Mouse (Mus musculus) gastrocnemius, postnatal 10 days (tissue): ENCODE measurements around the gene Slit2. TPM values are rescaled to one million over a fixed set of nuclear protein-coding genes. Genes with fewer than 3 reads are reported as not detected.

ENCODE experiments used
- DNase-seq: peaks from one replicate; pipeline ENCODE4 v3.0.0; 2021; ENCODE audit warnings: mixed read lengths
- long read RNA-seq, 2 experiments: library from polyadenylated mRNA; stranded (forward); transcript quantifications; one replicate each; pipeline ENCODE4 v2.0.0; 2021
- total RNA-seq, 2 experiments: library from RNA; stranded (reverse); gene quantifications; 2 replicates each; pipeline ENCODE4 v1.2.3; 2021

Slit2 gene
- total RNA-seq = 1 to 10 TPM; 4.4 to 7.4 TPM
- long read RNA-seq, experiment 1, full-length matches to known transcripts = 1 of 3 reads
- long read RNA-seq, experiment 1, partial matches to known transcripts = 0 of 3 reads
- long read RNA-seq, experiment 1, other reads (novel, unspliced or antisense) = 2 of 3 reads
- long read RNA-seq, experiment 2, full-length matches to known transcripts = 2 of 3 reads
- long read RNA-seq, experiment 2, partial matches to known transcripts = 0 of 3 reads
- long read RNA-seq, experiment 2, other reads (novel, unspliced or antisense) = 1 of 3 reads

DNA sequence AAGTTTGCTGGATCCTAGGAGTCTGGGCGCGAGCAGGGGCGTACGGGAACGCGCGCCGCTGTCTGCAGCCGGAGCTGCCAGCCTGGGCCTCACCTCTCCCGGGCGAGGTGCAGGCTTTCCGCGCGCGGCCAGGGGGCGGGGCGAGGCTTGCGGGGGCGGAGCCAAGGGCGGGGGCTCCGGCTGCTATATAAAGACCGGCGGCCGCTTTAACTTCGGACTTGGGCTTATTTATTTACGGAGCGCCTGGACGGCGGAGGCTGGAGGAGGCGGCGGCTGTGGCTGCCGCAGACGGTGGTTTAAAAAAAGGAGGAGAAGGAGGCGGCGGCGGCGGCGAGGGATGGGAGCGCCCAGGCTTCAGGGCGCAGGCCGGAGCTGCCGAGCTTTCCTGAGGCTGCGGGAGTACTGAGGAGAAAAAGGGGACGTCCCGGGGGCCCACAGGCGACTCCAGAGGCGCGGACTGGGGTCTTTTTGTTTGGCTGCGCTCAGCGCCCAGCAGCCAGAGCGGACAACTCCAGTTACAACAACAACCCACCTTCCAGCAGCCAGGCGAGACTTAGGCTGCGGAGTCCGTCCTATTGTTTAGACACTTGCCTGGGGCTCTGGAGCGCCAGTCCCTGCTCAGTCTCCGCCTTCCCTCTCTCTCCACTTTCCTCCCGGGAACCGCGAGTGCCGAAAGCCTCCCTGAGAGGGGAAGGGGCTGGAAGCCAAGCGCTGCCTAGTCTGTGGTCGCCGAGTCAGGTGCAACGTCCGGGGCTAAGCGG is at the start of gene Slit2:
Slit2 (plus strand) TSS at position 198 of the 761 bp plus-strand sequence.
- DNase-seq = peak; percentile 79

DNA sequence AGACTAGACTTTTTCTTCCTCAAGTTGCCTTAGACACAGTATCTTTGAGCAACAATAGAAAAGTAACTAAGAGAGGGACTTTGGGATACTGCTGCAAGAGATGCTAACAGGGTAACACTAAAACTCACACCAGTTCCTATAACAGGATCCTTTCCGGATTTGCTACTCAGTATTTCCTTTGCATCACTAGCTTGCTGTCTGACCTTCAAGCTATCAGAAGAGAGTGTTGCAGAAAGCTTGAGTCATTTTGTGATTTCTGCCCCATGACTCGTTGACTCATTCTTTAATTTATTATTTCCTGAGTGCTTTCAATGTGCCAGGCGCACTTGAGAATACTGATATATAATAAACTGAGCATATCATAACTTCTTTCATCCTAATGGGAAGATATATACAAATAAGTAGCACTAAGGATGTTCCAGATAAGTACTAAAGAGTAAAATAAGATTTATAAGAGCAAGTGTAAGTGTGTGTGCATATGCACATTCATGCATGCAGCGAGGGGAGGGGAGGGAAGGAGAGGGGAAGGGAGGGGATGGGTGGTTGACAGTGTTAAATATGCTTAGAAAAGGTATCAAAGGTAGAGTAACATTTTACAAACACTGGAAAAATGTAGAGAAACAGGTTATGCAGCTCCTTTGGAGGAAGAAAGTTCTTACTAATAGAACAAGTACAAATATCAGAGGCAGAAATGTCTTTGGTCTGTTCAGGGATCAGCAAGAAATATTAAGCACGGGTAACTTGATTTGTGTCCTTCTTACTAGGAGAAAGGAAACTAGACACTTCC is 44.2 kb upstream of the Slit2 start:
- no peak for DNase-seq

DNA sequence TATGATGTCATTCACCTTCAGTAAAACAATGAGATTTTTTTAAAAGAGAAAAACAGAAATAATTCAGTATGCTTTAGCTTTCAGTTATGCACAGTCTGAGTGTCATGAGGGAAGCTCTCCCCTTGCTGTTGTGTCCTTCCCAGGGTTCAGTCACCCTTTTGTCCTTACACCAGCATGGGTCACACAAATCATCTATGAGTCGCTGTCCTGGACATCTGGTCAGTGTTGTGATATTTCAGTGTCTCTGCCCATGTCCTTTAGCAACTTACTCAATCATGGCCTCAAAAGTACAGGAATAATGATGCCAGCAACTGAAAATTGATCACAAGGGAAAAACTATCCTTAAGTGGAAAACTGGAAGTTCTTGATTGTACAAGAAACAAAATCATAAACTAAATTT is 26.5 kb upstream of the Slit2 start:
- no peak for DNase-seq

DNA sequence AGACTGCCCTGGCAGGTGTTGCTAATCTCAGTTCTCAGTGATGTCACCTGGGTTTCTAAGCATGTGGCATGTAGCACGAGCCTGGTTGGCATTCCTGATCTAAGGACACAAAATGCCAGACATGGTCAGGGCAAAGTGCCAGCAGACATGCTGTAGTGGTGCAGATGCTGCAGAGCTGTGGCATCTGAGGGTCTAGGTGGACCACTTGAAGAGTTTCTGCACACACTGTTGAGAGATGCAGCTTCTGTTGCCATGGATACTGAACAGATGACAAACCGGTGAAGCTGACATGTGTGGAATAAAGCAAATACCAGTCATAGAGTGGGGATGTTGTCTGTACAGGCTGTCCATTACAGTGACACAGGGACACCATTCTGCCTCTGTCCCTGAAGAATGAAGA is 7.1 kb upstream of the Slit2 start:
- DNase-seq = no peak

DNA sequence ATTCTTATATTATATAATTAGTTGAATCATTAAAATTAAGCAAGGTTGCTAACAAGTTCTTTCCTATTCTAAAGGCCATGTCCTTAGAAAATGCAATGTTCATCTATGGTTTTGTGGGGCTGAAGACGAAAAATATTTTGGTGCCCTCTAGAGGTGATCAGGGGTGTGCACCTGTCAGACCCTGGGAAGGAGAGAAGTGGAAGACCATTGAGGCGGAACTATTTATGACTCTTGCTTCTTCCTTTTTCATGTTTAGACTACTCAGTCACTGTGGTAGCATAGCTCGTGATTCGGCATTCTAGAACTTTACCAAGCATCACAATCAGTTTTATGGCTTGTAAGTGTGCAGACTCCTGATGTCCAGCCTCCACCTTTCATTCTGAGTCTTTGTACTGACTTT is 3.6 kb upstream of the Slit2 start:
- DNase-seq = no peak

DNA sequence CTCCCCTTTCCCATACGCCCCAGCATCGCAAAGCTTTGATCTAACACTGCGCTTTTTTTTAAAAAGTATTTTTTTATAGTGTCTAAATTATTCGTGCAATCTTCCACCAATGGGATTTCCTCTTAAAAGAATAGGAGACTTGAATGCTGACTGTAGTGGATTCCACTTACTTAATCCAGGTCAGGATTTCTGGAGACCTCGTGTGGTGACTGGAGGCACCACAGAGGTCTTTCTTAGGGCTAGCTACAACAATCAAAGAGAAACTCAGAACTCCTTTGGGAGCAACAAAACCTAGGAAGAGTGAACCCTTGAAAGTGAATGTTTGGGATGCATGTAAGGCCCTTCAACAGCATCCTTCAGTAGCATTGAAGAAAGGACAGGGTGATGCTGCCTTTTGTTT is 2.5 kb upstream of the Slit2 start:
- no peak for DNase-seq

DNA sequence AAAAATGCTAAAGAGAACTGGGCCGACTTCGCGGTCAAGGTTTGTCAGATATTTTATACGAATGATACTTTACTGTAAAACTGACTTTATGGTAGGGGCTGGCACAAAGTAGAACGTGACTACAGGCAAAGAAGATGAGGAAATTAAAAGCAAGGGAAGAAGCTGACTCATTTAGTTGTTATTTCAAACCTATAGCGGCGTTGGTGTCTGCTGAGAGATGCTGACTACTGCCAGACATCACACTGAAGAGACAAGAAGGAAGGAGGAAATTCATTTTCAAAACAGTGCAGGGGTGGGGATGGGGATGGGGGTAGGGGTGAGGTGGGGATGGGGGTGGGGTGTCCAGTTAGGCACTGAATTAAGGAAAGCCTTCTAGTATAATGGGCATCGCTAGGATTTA is 987 bp upstream of the Slit2 start:
- DNase-seq = no peak

DNA sequence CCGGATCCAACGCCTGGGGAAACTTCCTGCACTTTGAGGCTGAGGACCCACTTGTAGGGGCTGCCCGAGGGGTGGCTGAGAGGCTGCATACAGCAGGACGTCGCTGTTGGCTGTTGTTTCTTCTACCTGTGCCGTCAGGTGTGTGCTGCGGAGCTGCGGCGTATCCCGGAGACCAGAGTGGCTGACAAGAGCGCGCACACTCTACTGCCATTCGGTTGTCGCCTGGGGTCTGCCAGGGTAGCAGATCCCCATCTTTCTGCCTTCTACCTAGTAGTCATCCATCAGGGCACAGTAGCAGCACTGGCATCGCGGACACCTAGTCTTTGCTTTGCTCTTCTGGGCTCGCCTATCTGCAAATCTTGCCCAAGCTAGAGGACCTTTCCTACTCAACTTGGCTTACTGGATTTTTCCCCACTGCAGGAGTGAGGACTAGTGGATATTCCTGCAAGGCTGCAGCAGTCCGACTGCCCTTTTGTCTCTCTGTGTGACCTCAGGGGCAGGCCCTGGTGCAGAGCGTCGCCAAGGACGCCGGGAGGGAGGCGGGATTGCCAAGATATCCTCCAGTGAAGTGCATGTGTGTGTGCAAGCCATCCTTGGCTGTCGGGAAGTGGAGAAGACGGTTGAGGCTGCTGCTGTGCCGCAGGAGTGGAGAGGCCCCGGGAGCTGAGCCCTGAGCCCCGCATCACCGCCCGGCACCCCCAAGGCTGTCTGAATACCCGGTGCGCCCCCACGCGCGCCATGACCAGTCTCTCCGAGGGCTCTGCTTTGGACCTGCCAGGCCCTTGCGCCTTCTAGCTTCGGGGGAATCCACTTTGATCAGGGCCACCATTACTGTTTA is 1.0 kb downstream of the Slit2 start:
- DNase-seq = peak; percentile 15

DNA sequence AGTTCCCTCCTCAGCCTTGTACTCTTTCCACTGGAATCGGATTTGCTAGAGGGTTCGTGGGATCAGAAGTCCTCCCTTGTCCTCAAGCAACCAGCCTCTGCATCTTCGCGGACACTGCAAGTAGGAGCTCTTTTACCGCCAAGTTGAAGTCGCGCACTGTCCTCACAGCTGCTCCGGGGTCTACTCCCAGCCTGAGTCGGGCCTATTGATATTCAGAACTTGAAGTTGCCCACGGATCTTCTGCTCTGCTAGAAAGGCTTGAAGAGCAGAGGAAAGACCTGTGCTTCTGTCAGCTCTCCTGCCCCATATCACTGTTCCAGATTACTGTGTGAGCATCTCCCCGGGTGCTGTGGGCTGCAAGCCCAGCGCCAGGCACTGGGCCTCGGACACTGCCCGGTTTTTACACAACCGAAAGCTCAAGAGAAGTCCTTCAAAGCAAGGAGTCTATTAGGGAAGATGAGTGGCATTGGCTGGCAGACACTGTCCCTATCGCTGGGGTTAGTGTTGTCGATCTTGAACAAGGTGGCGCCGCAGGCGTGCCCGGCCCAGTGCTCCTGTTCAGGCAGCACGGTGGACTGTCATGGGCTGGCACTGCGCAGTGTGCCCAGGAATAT is 1.8 kb downstream of the Slit2 start:
- DNase-seq = peak; percentile 9

DNA sequence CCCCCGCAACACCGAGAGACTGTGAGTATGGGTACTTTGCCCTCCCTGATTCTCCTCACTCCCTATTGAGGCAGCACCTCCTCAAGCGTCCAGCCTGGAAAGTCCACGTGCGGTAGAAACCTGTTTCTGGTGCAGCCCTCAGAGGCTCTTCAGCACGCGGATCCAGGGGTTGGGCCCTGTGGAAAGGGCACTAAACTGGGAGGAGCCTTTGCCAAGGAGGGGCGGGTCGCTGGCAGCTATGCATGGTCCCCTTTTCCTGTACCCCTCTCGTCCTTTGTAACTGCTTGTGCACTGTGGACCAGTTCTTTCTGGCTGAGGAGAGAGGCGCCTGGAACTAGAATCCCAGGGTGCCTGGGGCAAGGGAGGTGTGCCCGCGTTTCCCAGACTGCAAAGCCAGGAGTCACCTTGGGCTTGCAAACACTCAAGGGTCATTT is 2.3 kb downstream of the Slit2 start:
- peak; percentile 15 for DNase-seq

DNA sequence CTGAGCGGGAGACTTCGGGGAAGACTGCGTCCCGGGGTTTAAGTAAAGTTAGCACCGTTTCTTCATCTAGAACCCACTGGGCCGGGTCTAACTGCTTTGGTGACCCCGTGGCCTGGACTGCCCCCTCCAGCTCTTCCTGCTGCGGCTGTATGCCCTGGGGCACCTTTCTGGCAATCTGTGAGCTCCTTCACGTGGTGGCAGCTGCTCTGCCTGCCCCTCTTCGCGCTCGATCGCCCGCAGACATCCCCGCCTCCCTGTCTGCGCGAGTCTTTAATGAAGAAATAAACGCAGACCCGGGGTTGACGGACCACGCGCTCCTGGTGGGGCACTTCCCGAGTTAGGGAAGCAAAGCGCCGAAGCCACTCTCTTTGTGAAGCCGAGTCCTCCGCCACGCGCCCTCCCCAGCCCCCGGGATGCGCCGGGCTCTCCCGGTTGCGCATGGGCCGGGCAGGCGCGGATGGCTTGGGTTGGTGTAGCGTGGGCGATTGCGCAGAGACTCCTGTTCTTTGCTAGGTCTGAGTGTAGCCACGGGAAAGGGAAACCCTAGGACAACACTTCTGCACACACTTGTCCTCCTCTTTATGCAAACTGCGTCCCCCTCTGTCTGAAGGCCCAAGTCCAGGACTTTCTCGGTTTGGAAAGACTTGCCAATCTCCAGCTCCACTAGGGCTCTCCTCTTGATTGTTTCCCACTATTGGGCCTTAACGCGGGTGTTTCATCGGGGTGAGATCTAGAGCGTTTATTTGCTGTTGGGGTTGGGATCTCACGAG is 3.1 kb downstream of the Slit2 start:
- DNase-seq = peak; percentile 20

DNA sequence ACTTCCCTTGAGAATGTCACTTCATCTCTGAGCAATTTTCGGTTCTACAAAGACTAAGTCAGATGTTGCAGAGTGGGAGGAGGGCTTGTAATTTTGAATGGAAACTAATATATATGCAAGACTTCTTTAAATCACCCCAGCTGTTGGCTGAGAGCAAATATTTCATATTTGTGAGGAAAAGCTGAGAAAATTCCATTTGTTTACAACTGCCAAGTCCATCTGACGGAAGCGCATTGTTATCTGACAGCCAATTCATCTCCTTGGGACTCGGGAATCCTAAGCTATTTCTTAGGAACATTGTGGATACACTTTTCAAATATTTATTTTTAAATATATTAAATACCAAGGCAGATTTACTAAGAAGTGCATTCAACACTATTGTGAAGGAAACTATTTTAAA is 8.0 kb downstream of the Slit2 start:
- DNase-seq = no peak

DNA sequence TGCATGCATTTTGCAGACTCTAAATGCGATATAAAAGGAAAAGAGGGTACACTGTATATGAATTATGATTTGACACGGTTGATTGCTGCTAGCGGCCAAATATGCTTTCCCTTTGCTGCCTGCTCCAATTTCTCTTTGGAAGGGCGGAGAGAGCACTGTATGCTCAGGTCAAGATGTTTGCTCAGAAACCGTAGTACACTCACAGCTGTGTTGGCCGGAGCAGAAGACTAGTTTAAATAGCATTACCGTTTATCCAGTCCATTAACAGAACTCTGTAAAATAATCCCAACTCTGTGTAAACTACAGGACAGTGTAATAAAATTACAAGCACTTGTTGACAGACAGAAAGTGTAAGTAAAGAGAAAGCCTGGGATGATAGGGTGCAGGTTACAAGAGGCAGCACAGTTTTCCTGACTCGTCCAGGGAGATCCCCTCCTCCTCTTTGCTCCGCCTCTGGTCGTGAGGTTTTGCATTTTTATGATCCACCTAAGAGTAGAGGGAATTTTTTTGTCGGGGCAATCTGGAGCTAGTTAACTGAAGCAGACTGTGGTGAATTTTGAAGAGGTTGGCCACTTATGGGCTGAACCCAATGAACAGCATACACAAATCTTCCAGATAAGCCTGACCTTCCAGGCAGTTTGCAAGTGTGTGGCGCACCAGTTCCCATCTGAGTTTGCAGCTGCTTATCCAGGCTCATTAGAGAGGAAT is 20.9 kb downstream of the Slit2 start:
- DNase-seq = no peak

DNA sequence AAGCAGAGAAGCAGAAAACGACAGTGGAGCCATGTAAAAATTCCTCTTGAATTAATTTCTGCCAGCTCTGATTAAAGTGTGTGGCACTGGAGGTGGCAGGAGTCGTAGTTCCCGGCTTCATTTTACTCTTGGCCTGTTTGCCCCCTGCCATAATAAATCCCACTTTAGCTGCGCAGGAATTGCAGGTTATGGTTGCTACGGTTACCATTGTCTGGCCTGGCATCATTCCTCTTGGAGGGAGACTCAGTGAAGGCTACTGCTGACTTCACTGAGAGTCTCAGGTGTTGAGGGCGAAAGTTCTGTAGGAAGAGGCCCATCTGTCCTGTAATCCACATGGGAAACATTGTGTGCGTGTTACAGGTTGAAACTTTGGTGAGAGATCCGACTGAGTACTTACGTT is 22.6 kb downstream of the Slit2 start:
- no peak for DNase-seq

DNA sequence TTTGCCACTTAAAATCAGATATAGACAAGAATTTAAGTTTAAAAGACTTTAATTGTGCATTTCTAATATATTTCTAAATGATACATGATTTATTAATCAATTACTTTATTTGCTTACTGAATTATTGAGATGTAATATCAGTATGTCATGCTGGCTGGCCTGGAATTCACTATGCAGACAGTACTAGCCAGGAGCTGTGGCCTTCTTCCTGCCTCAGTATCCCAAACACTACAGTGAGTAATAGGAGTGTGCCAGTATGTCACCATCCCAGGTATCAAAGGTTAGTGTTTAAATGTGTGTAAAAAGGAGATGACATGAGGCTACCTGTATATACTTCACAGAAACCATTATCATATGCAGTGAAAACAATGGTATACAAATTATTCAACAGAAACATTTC is 23.1 kb downstream of the Slit2 start:
- no peak for DNase-seq

DNA sequence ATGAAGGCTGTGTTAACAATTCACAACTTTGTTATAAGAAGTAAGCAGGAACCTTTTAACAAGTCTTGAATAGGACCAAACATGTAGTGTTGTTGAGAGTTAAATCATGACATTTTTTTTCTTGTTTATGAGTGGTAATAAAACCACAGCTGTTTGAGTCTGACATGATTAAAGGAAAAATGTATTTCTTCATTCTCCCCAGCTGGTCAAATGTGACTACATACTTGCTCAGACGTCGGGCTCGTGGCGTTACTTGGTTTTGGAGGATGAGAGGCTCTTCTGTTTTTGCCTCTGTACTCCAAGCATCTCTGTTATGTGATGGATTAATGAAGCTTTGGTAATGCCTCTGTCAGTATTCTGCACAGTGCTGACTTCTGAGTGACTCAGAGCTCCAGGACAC is 40.5 kb downstream of the Slit2 start:
- DNase-seq = no peak

DNA sequence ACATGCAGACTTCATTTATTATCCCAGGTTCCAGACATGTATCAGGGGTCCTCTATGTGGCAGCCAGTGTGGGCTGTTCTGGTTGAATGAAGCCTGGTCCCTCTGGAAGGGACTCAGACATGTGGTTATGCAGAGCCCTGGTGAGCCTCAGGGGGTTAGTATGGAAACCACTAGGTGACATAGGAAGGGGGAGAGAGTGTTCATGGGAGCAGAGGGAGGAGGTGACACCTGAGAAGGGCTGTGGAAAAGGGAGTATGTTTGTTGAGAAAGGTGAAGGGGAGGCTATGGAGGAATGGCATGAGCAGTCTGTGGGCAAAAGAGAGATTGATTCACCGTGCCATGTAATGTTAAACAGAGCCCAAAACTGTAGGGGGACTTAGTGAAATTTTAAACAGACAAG is 51.9 kb downstream of the Slit2 start:
- DNase-seq = no peak

DNA sequence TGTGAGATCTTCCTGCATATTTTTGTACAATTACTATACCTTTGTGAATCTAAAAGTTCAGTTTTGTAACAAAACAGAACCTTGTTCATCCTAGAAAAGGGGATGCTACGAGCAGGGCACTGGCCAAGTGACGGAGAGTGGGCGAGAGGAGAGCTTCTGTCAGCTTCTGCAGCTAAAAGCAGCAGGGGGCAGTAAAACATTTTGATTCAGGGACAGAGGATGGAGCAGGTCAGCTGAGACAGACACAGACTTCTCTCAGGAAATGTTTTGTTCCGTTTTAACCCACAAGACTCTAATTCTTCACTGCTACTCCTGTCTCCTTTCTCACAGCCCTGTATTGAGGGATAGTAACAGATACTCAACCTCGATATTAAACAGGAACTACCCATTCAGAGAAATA is 55.1 kb downstream of the Slit2 start:
- DNase-seq = peak; percentile 17

DNA sequence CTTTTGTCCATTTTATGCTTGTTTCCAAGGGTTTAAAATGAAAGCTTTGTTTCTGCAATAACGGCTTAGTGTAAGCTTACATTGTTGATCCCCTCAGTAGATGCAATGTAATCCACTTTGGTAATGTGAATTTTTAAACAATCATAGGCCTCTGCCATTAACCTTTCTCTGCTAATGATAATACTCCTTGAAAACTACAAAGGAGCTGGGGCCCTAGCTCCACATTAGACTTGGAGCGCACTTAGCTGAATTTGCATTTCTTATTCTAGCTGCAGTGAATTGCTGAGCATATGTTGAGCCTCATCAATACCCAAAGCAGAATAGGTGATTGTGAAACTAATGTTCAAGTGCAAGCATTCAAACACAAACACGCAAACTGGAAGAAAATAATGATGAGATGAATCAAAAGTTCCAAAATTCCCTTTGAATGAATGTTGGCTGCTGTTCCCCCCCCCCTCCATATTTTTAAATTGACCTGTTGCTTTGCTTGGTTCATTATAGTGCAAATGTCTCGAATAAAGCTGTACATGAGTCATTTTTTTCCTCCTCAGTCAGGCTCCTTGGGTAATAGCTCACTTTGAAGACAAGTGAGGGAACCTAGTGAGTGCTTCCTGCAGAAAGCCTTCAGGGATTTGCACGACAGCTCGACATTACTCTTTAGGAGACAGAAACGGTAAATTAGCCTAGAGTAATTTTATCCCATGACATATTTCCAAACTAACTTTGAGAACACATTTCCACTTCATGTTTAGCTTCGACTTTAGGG is 66.2 kb downstream of the Slit2 start:
- DNase-seq = no peak
